23 mouse cellular contexts compared by ENCODE assay signal in genomic region chr2:133252131-133252530, GRCm38 (mm10).
DNase-seq lines count a peak whose midpoint lies in the region.
"Had no signal": no experiment of that assay in that cellular context is flagged by ENCODE, and none has a peak within 500 bp of the region (broad histone marks: within the 10 kb centered on the region; RNA-seq: fewer than 3 reads in every experiment).

No protein-coding gene starts in this region.

- H3K4me3 ChIP-seq in forebrain, embryonic 10.5 days, result no peak overlapping the region
- H3K4me3 ChIP-seq: embryonic facial prominence, embryonic 12.5 days; embryonic facial prominence, embryonic 15.5 days; forebrain, embryonic 12.5 days; forebrain, embryonic 15.5 days; heart, embryonic 12.5 days; heart, embryonic 15.5 days; hindbrain, embryonic 10.5 days; hindbrain, embryonic 13.5 days; intestine, embryonic 15.5 days had no signal

- H3K4me1 ChIP-seq in forebrain, embryonic 10.5 days, result no peaks in the 10 kb centered on the region
- H3K4me1 ChIP-seq: embryonic facial prominence, embryonic 12.5 days; embryonic facial prominence, embryonic 15.5 days; forebrain, embryonic 12.5 days; forebrain, embryonic 15.5 days; heart, embryonic 12.5 days; heart, embryonic 15.5 days; hindbrain, embryonic 10.5 days; hindbrain, embryonic 13.5 days; intestine, embryonic 15.5 days had no signal

- WGBS in forebrain, embryonic 10.5 days, result 91% methylated on average over 2 of the region's 2 CpGs

- no peaks in the 10 kb centered on the region for H3K36me3 ChIP-seq in forebrain, embryonic 10.5 days (replicated peaks)
- H3K36me3 ChIP-seq: embryonic facial prominence, embryonic 12.5 days; embryonic facial prominence, embryonic 15.5 days; forebrain, embryonic 12.5 days; forebrain, embryonic 15.5 days; heart, embryonic 12.5 days; heart, embryonic 15.5 days; hindbrain, embryonic 10.5 days; hindbrain, embryonic 13.5 days; intestine, embryonic 15.5 days had no signal

- no peaks in the 10 kb centered on the region for H3K9me3 ChIP-seq in forebrain, embryonic 10.5 days
- H3K9me3 ChIP-seq: embryonic facial prominence, embryonic 12.5 days; embryonic facial prominence, embryonic 15.5 days; forebrain, embryonic 12.5 days; forebrain, embryonic 15.5 days; heart, embryonic 12.5 days; heart, embryonic 15.5 days; hindbrain, embryonic 10.5 days; hindbrain, embryonic 13.5 days; intestine, embryonic 15.5 days had no signal

- no peak overlapping the region for H3K27ac ChIP-seq in forebrain, embryonic 10.5 days
- H3K27ac ChIP-seq: embryonic facial prominence, embryonic 12.5 days; embryonic facial prominence, embryonic 15.5 days; forebrain, embryonic 12.5 days; forebrain, embryonic 15.5 days; heart, embryonic 15.5 days; hindbrain, embryonic 10.5 days; hindbrain, embryonic 13.5 days; intestine, embryonic 15.5 days had no signal

- H3K27me3 ChIP-seq in forebrain, embryonic 10.5 days (ENCODE audit: poor library complexity, severe bottlenecking), result no peaks in the 10 kb centered on the region
- H3K27me3 ChIP-seq: embryonic facial prominence, embryonic 12.5 days; embryonic facial prominence, embryonic 15.5 days; forebrain, embryonic 12.5 days; forebrain, embryonic 15.5 days; heart, embryonic 12.5 days; heart, embryonic 15.5 days; hindbrain, embryonic 13.5 days; intestine, embryonic 15.5 days had no signal

- DNase-seq in cerebellum, adult 9-10 months, result peak; percentile 2
- no peak for DNase-seq in cerebellum, adult 11-12 months
- DNase-seq in cerebellum, postnatal 25 days, result peak; percentile 48 to 72
- DNase-seq in cerebellum, adult 11 months, result no peak
- peak; percentile 27 to 31 for DNase-seq in cerebellum, postnatal 36 days
- no peak for DNase-seq in forebrain, embryonic 10.5 days (ENCODE audit: extremely low spot score, low spot score)
- DNase-seq: adrenal gland, adult 8-10 months; adrenal gland, postnatal 25 days; gastrocnemius, postnatal 25 days; heart, adult 18-20 months; heart, postnatal 10 days; heart, postnatal 36 days; kidney, adult 11 months; kidney, adult 8-10 months had no signal

Comparison
In these comparisons a context has a peak if more than half of its experiments do, and no peak if none do; other contexts are left out.
1. DNase-seq: peak in cerebellum, adult 9-10 months (single experiment), cerebellum, postnatal 25 days (2 of 2) and cerebellum, postnatal 36 days (2 of 2); none in cerebellum, adult 11-12 months (single experiment), cerebellum, adult 11 months (single experiment) and forebrain, embryonic 10.5 days (single experiment).